Mouse (Mus musculus) layer of hippocampus, adult 9-10 months (tissue): ENCODE data around the gene U2af1.
"Not testable (repeated sequence)": the region's sequence is repeated elsewhere in the genome, so short reads cannot be mapped to it uniquely, and the experiment has no call there.

Experiments used
- DNase-seq: peaks from one replicate; pipeline ENCODE4 v3.0.0; 2022; ENCODE audit warnings: low spot score

The U2af1 gene

GRCm38 (mm10) chr17:31613086-31613755, 45.5 kb downstream of the U2af1 start:
- DNase-seq: no peak

GRCm38 (mm10) chr17:31609895-31610294, 48.8 kb downstream of the U2af1 start:
- DNase-seq: no peak

DNA sequence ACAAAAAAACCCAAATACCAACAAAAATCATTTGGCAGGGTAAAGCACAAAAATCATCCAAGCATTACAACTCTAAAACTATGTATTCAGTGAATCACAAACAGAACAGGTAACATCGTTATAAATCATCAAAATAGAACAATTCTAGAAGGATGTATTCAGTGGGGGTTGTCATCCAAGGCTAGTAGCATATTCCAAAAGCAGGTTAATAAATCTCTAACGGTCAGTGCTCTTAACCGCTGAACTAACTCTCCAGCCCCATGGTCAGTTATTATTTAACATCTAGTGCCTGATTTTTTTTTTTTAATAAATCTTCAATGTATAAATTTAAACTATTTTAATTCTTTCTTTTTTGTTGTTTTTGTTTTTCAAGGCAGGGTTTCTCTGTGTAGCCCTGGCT, 49.5 kb downstream of the U2af1 start:
- not testable (repeated sequence) for DNase-seq

DNA sequence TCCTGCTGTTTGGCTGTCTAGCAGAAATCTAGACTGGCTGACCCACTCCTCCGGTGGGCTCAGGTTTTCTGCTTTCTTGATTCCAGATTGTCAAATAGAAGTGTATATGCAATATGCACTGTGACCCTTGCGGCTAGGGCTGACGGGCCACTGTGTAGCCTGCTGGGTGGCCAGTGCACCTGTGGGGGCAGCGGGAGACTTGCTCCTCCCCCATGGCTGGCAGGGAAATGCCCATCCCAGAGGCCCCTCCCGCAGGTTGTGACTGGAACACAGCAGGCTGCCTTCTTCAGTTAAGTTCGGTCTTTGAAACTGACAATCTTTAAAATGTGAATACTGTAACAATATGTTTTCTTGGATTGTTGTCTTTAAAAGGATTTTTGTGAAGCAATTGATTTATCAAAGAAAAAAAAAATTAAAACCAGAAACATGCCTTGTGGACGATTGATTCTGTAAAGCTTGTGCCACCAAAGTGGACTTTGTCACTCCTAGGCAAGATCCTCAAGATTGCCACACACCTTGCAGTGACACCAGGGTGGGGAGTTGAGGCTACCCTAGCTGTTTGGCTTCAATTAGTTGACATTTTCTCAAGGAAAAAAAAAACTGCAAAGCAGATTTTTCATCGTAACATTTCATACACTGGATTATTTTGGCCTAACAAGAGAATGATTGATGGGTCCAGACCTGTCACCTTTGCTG, 51.3 kb downstream of the U2af1 start:
- DNase-seq: no peak

DNA sequence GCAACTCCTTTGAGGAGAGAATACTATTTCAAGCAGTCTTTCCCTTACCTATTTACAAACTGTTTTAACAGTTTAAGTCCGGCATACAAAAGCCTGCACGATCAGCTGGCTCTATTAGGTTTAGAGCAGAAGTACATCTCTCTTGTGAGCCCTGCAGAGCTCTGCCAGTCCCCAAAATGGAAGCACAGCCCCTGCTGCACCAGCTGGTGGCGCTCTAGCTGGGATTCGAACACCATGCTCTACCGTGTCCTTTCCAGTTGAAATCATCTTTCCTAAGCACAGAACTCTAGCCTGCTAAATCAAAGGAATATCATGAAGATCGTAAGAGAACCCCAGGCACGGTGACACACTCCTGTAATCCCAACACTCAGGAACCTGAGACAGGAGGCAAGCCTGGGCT, 52.3 kb downstream of the U2af1 start:
- no peak for DNase-seq

DNA sequence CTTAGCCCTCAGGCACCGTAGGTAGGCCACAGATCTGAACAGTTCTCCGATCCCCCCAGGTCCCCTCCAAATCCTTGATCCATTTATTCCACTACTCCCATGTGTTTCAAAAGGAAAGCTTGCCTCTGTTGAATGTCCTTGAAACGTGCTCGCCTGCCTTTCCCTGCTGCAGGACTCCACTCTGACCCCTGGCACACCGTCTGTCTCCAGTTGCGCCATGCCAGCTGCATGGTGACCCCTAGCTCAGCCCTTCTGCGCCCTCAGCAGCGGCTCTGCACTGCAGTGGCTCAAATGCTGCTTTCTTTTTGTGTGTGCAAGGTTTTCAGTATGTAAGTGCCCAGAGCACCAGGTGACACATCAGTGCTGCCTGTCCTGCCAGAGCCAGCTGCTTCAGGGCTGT, 60.1 kb downstream of the U2af1 start:
- no peak for DNase-seq

GRCm38 (mm10) chr17:31597957-31598356, 60.7 kb downstream of the U2af1 start:
- no peak for DNase-seq
